Mouse (Mus musculus) heart, postnatal 4 days (tissue): ENCODE measurements around the gene Gtf2ird2. TPM values are rescaled to one million over a fixed set of nuclear protein-coding genes. Genes with fewer than 3 reads are reported as not detected.

Experiments
- DNase-seq: peaks from one replicate; pipeline ENCODE4 v3.0.0; 2021
- total RNA-seq, 2 experiments: library from RNA; stranded (reverse); gene quantifications; 2 replicates each; pipeline ENCODE4 v1.2.3; 2021

Gtf2ird2 gene
- total RNA-seq, 2 experiments from 2014 or later: 6.9 to 9.3 TPM

DNA sequence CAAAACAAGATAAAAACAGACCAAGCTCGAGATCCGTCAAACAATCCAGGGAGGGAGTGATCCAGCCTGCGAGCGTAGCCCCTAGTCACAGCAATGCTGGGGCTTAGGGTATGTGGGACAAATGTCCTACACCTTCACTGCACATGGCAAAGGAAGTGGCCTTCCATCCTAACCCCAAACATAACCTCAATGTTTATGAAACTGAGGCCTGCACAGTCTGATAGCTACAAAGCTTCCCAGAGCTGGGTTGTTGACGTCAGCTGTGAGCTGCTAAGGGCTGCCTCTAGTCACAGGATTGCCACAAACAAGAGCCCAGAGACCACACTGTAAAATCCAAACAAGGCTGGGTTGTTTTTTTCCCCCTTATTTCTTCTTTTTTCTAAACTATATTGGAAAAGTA is 85.9 kb downstream of the Gtf2ird2 start:
- DNase-seq: no peak

DNA sequence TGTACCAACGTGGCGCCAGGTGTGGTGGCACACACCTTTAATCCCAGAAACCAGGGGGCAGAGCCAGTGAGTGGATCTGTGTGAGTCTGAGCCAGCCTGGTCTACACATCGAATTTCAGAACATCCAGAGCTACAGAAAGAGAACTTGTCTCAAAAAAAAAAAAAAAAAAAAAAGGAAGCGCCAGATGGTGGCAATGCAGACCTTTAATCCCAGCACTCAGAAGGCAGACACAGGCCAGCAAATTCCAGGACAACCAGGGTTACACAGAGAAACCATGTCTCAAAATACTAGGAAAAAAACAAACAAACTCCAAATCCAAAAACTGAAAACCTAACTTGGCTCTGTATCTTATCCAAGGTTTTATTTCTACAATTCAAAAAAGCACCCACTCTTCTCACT is 86.7 kb downstream of the Gtf2ird2 start:
- no peak for DNase-seq

- DNase-seq: no peak
Measured at GRCm38 (mm10) chr5:134271421-134271820, 87.6 kb downstream of the Gtf2ird2 start.

DNA sequence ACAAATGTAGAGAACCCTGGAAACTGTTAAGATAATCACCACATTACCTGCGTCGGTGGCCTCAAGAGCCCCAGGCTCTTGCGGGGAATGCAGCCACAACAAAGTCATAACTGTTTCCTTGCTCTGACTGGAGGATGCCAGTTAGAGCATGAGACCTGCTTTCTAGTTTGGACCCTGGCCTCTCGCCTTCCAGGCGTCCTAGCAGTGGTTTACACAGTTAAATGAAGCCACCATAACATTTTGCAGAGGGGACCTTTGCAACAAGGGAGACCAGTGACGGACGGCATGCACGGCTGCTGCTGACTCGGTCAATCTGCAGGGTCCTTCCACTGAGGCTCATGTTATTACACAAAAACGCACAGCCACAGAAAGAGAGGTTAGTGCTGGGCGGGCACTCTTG is 88.9 kb downstream of the Gtf2ird2 start:
- DNase-seq: no peak

DNA sequence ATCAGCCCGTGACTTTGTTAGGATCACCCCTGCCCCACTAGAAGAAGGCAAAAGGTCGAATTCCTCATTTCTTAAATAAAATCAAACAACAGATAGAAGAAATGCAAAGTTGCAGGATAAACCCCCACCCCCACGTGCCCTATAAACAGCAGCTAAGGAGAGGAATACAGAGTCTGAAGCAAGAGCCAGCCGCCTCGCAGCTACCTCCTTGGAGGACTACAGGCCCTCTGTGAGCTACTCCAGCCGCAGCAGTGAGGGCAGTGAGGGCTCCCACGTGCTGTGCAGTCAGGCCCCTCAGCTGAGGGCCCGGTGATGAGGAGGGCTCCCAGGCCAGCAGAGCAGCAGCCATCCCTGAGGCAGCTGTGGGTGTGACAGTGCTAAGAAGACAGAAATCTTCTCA is 89.9 kb downstream of the Gtf2ird2 start:
- DNase-seq: no peak

Other genes with a start within 250 kb of the Gtf2ird2 start
- 10 to 100 TPM; 15.9 to 16.8 TPM for gene Castor2, start 84.3 kb upstream of the Gtf2ird2 start, total RNA-seq
- 10 to 100 TPM; 26.9 to 30.6 TPM for gene Rcc1l, start 7.2 kb upstream of the Gtf2ird2 start, total RNA-seq
- 1 to 10 TPM; 2.1 to 2.5 TPM for gene Ncf1, start 45.6 kb downstream of the Gtf2ird2 start, total RNA-seq
- gene Gtf2i, start 130.7 kb downstream of the Gtf2ird2 start, total RNA-seq: 100 to 1,000 TPM; 198 to 199 TPM